Mouse (Mus musculus) effector memory CD4-positive, alpha-beta T cell, adult 7 months (primary cell): ENCODE results near the gene H2al1c. TPM values are rescaled to one million over a fixed set of nuclear protein-coding genes. Genes with fewer than 3 reads are reported as not detected.

Experiments
- polyA plus RNA-seq: library from polyadenylated mRNA; unstranded; fragments of 100-300 nt; shearing (Covaris generic); gene quantifications from one replicate; pipeline ENCODE4 v1.2.1, GENCODE M21; 2017

Gene H2al1c
- polyA plus RNA-seq = not detected

GRCm38 (mm10) chrX:11305355-11305754 is at the start of gene H2al1c:
Gene H2al1c (plus strand): TSS chrX:11305655.

GRCm38 (mm10) chrX:11298957-11299356 is 6.5 kb upstream of the H2al1c start, which contains the start of gene H2al1a:
Gene H2al1a (plus strand): TSS chrX:11299257.

GRCm38 (mm10) chrX:11302132-11302531 is 3.3 kb upstream of the H2al1c start, which contains the start of gene H2al1b:
Gene H2al1b (plus strand): TSS chrX:11302432.

GRCm38 (mm10) chrX:11308524-11308923 is 3.1 kb downstream of the H2al1c start, which contains the start of gene H2al1d:
Gene H2al1d (plus strand): TSS chrX:11308824.

GRCm38 (mm10) chrX:11311634-11312033 is 6.2 kb downstream of the H2al1c start, which contains the start of gene H2al1e:
Gene H2al1e (plus strand): TSS chrX:11311934.

GRCm38 (mm10) chrX:11314858-11315257 is 9.4 kb downstream of the H2al1c start, which contains the start of gene H2al1f:
Gene H2al1f (plus strand): TSS chrX:11315158.

GRCm38 (mm10) chrX:11317956-11318355 is 12.5 kb downstream of the H2al1c start, which contains the start of gene H2al1g:
Gene H2al1g (plus strand): TSS chrX:11318256.

GRCm38 (mm10) chrX:11321192-11321591 is 15.7 kb downstream of the H2al1c start, which contains the start of gene H2al1h:
Gene H2al1h (plus strand): TSS chrX:11321492.

GRCm38 (mm10) chrX:11324359-11324758 is 18.9 kb downstream of the H2al1c start, which contains the start of gene H2al1i:
Gene H2al1i (plus strand): TSS chrX:11324659.

GRCm38 (mm10) chrX:11327522-11327921 is 22.1 kb downstream of the H2al1c start, which contains the start of gene H2al1j:
Gene H2al1j (plus strand): TSS chrX:11327822.

Other genes starting within 250 kb of the H2al1c start
- not detected for gene H2al1a, start 6.4 kb upstream of the H2al1c start, polyA plus RNA-seq
- not detected for gene H2al1b, start 3.2 kb upstream of the H2al1c start, polyA plus RNA-seq
- gene H2al1d, start 3.2 kb downstream of the H2al1c start, polyA plus RNA-seq = not detected
- gene H2al1e, start 6.3 kb downstream of the H2al1c start, polyA plus RNA-seq = not detected
- not detected for gene H2al1f, start 9.5 kb downstream of the H2al1c start, polyA plus RNA-seq
- gene H2al1g, start 12.6 kb downstream of the H2al1c start, polyA plus RNA-seq = not detected
- not detected for gene H2al1h, start 15.8 kb downstream of the H2al1c start, polyA plus RNA-seq
- not detected for gene H2al1i, start 19.0 kb downstream of the H2al1c start, polyA plus RNA-seq
- gene H2al1j, start 22.2 kb downstream of the H2al1c start, polyA plus RNA-seq = not detected